Mouse (Mus musculus) thymus, adult 2 months (tissue): Measurements from ENCODE around the gene Ghdc. TPM values are rescaled to one million over a fixed set of nuclear protein-coding genes. Genes with fewer than 3 reads are reported as not detected.
"Not testable (repeated sequence)": the region's sequence is repeated elsewhere in the genome, so short reads cannot be mapped to it uniquely, and the experiment has no call there.

Source experiments
- DNase-seq: peaks from one replicate; pipeline ENCODE4 v3.0.0; 2021
- H3K27ac ChIP-seq: fragments of 200-500 bp; 2 replicates; pipeline ENCODE4 v1.5.1; 2012; ENCODE audit warnings: low read length, control low read depth; ENCODE audit not compliant: control insufficient read depth, insufficient read depth
- H3K27me3 ChIP-seq: fragments of 200-500 bp; 2 replicates; pipeline ENCODE4 v1.6.1; 2012; ENCODE audit warnings: mild to moderate bottlenecking, low read length, moderate library complexity, mixed read lengths; ENCODE audit not compliant: control insufficient read depth, insufficient read depth
- H3K36me3 ChIP-seq: fragments of 200-500 bp; 2 replicates; pipeline ENCODE4 v1.6.1; 2012; ENCODE audit warnings: mild to moderate bottlenecking, low read length, moderate library complexity; ENCODE audit not compliant: control insufficient read depth, insufficient read depth
- H3K4me1 ChIP-seq: fragments of 200-500 bp; replicated peaks from 2 replicates; pipeline ENCODE4 v1.6.1; 2012; ENCODE audit warnings: low read length; ENCODE audit not compliant: control insufficient read depth, insufficient read depth
- H3K4me3 ChIP-seq: fragments of 200-500 bp; 2 replicates; pipeline ENCODE4 v1.5.1; 2012; ENCODE audit warnings: mild to moderate bottlenecking, low read length, control low read depth, moderate library complexity; ENCODE audit not compliant: control insufficient read depth, insufficient read depth
- CTCF ChIP-seq: fragments of 200-500 bp; IDR thresholded peaks from 2 replicates; pipeline ENCODE4 v1.5.1; 2012; ENCODE audit warnings: mild to moderate bottlenecking, control low read depth, low read length, moderate library complexity, borderline replicate concordance; ENCODE audit not compliant: control insufficient read depth, poor library complexity, insufficient read depth; ENCODE audit errors: extremely low read depth
- POLR2A ChIP-seq: fragments of 200-500 bp; IDR thresholded peaks from 2 replicates; pipeline ENCODE4 v1.6.1; 2012; ENCODE audit warnings: mild to moderate bottlenecking, low read length, control low read depth, moderate library complexity; ENCODE audit not compliant: control insufficient read depth, poor library complexity, insufficient read depth; ENCODE audit errors: extremely low read depth
- WGBS: fragments of 180-500 bp; shearing (Covaris S2); methylation state at CpG from one replicate; pipeline ENCODE4 v1.1.7; 2018; 5-methylcytosine and 5-hydroxymethylcytosine counted together
- polyA plus RNA-seq: library from polyadenylated mRNA; depleted of rRNA; stranded (reverse); fragments of >200 nt; gene quantifications from 2 replicates; pipeline ENCODE4 v1.2.3, GENCODE M21; 2012

The Ghdc gene
- polyA plus RNA-seq, 1 experiment: 7.9 TPM

- 28% methylated on average over 10 of the region's 10 CpGs for WGBS
- no peak for DNase-seq
Measured at GRCm38 (mm10) chr11:100804409-100804808, 33.7 kb upstream of the Ghdc start.

GRCm38 (mm10) chr11:100799426-100799825, 28.7 kb upstream of the Ghdc start:
- WGBS: 99% methylated on average over 5 of the region's 5 CpGs
- Histone ChIP-seq H3K27ac (no peak overlapping the region), H3K36me3 (peaks cover 87% of the 10 kb centered on the region), H3K27me3 (no peaks in the 10 kb centered on the region), H3K4me1 (no peaks in the 10 kb centered on the region), H3K4me3 (no peak overlapping the region)
- no peak for DNase-seq
- no peak for TF ChIP-seq POLR2A
- no peak for TF ChIP-seq CTCF

More at GRCm38 (mm10) chr11:100804409-100804808, 33.7 kb upstream of the Ghdc start:
- Histone ChIP-seq H3K4me1 (0 out of 2 replicates have a peak, but pooled peaks cover 9% of the 10 kb centered on the region), H3K27ac (no peak overlapping the region), H3K4me3 (no peak overlapping the region), H3K36me3 (peaks cover 82% of the 10 kb centered on the region), H3K27me3 (no peaks in the 10 kb centered on the region)
- no peak for TF ChIP-seq POLR2A
- TF ChIP-seq CTCF: no peak

DNA sequence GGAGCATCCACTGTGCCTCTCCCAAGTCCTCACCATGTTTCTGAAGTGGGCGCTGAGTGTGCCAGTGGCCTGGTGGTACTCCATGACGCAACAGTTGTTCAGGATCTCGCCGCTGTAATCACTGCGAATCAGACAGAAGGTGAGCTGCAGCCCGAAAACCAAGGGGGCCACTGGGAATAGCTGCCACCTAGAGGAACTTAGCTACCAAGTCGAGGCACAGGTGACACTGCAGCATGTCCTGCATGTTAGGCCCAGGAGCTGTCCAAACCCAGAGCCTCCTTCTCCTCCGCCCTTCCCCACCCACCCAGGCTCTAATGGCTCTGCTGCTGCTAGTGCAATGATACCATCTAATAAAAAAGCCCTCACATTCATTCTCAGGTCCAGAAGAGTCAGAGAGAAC, 25.8 kb upstream of the Ghdc start:
- H3K27me3 ChIP-seq: no peaks in the 10 kb centered on the region
- no peaks in the 10 kb centered on the region for H3K4me1 ChIP-seq
- no peak for TF ChIP-seq POLR2A
- TF ChIP-seq CTCF: no peak
- H3K36me3 ChIP-seq: peaks cover 87% of the 10 kb centered on the region
- no peak for DNase-seq
- no peak overlapping the region for H3K27ac ChIP-seq
- 91% methylated on average over 8 of the region's 8 CpGs for WGBS
- H3K4me3 ChIP-seq: no peak overlapping the region

- WGBS: 96% methylated on average over 2 of the region's 2 CpGs
- no peak for TF ChIP-seq CTCF
- no peak for TF ChIP-seq POLR2A
- no peak overlapping the region for H3K27ac ChIP-seq
- DNase-seq: no peak
- H3K36me3 ChIP-seq: peaks cover 87% of the 10 kb centered on the region
- no peaks in the 10 kb centered on the region for H3K27me3 ChIP-seq
- no peak overlapping the region for H3K4me3 ChIP-seq
- H3K4me1 ChIP-seq: no peaks in the 10 kb centered on the region
Measured at GRCm38 (mm10) chr11:100795386-100795785, 24.6 kb upstream of the Ghdc start.

GRCm38 (mm10) chr11:100791457-100792049, 20.8 kb upstream of the Ghdc start:
- WGBS: 87% methylated on average over 2 of the region's 2 CpGs

GRCm38 (mm10) chr11:100790644-100791043, 19.9 kb upstream of the Ghdc start:
- H3K36me3 ChIP-seq: peaks cover 100% of the 10 kb centered on the region
- not testable (repeated sequence) for H3K27me3 ChIP-seq, H3K27ac ChIP-seq, H3K4me3 ChIP-seq, DNase-seq, H3K4me1 ChIP-seq
- WGBS: 93% methylated on average over 9 of the region's 9 CpGs

More at GRCm38 (mm10) chr11:100791457-100792049, 20.8 kb upstream of the Ghdc start:
- no peak for DNase-seq
- H3K4me3 ChIP-seq: no peak overlapping the region
- TF ChIP-seq CTCF (no peak), POLR2A (no peak)
- H3K36me3 ChIP-seq: peaks cover 98% of the 10 kb centered on the region
- H3K4me1 ChIP-seq: no peaks in the 10 kb centered on the region
- H3K27ac ChIP-seq: no peak overlapping the region
- H3K27me3 ChIP-seq: no peaks in the 10 kb centered on the region

- Histone ChIP-seq H3K4me1 (no peaks in the 10 kb centered on the region), H3K4me3 (no peak overlapping the region), H3K36me3 (peaks cover 98% of the 10 kb centered on the region), H3K27ac (no peak overlapping the region), H3K27me3 (no peaks in the 10 kb centered on the region)
- WGBS: 94% methylated on average over 3 of the region's 3 CpGs
- TF ChIP-seq CTCF (no peak), POLR2A (no peak)
- DNase-seq: no peak
Measured at GRCm38 (mm10) chr11:100789702-100790101, 18.9 kb upstream of the Ghdc start.
